Mouse (Mus musculus) neural tube, embryonic 11.5 days (tissue): ENCODE measurements around the gene Optn. TPM values are rescaled to one million over a fixed set of nuclear protein-coding genes. Genes with fewer than 3 reads are reported as not detected.

ENCODE experiments used
- ATAC-seq: fragments of 200-750 bp; cut with Nextera tagmentation; 2 replicates; pipeline ENCODE4 v1.8.0; 2017; ENCODE audit warnings: moderate number of reproducible peaks, mild to moderate bottlenecking, moderate TSS enrichment, moderate library complexity; ENCODE audit not compliant: insufficient read depth, low FRiP score, low TSS enrichment
- DNase-seq: peaks from one replicate; pipeline ENCODE4 v3.0.0-alpha.2; 2015; ENCODE audit warnings: low spot score
- H3K27ac ChIP-seq: fragments of 300-500 bp; sonication (generic); 2 replicates; pipeline ENCODE4 v1.5.1; 2014; ENCODE audit warnings: low read depth, mild to moderate bottlenecking, low read length
- H3K27me3 ChIP-seq: fragments of 300-500 bp; sonication (generic); 2 replicates; pipeline ENCODE4 v1.6.1; 2014; ENCODE audit warnings: mild to moderate bottlenecking, low read length, mixed read lengths; ENCODE audit not compliant: control insufficient read depth, insufficient read depth
- H3K36me3 ChIP-seq: fragments of 300-500 bp; sonication (generic); 2 replicates; pipeline ENCODE4 v1.6.1; 2014; ENCODE audit warnings: mild to moderate bottlenecking, low read length, moderate library complexity, mixed read lengths; ENCODE audit not compliant: control insufficient read depth, insufficient read depth
- H3K4me1 ChIP-seq: fragments of 300-500 bp; sonication (generic); 2 replicates; pipeline ENCODE4 v1.6.1; 2014; ENCODE audit warnings: low read length, mixed read lengths; ENCODE audit not compliant: control insufficient read depth, insufficient read depth
- H3K4me2 ChIP-seq: fragments of 300-500 bp; sonication (generic); 2 replicates; pipeline ENCODE4 v1.6.1; 2014; ENCODE audit warnings: low read depth, mild to moderate bottlenecking, moderate library complexity
- H3K4me3 ChIP-seq: fragments of 300-500 bp; sonication (generic); 2 replicates; pipeline ENCODE4 v1.5.1; 2014; ENCODE audit warnings: low read depth, low read length
- H3K9ac ChIP-seq: fragments of 300-500 bp; sonication (generic); 2 replicates; pipeline ENCODE4 v1.6.1; 2014; ENCODE audit warnings: mild to moderate bottlenecking, low read length
- H3K9me3 ChIP-seq: fragments of 300-500 bp; sonication (generic); 2 replicates; pipeline ENCODE4 v1.6.1; 2016; ENCODE audit warnings: low read length; ENCODE audit not compliant: control insufficient read depth
- WGBS: fragments of 180-500 bp; shearing (Covaris S2); extraction: QIAGEN DNeasy Blood & Tissue Kit; methylation state at CpG from one replicate; pipeline ENCODE4 v1.1.7; 2014; 5-methylcytosine and 5-hydroxymethylcytosine counted together
- polyA plus RNA-seq: library from polyadenylated mRNA; unstranded; fragments of >200 nt; fragmentation: Nextera tagmentation; extraction: Ambion mirVana; gene quantifications from 2 replicates; pipeline ENCODE4 v1.2.1, GENCODE M21; 2014

Gene Optn
- polyA plus RNA-seq, 1 experiment from 2014 or later = 5.7 TPM

DNA sequence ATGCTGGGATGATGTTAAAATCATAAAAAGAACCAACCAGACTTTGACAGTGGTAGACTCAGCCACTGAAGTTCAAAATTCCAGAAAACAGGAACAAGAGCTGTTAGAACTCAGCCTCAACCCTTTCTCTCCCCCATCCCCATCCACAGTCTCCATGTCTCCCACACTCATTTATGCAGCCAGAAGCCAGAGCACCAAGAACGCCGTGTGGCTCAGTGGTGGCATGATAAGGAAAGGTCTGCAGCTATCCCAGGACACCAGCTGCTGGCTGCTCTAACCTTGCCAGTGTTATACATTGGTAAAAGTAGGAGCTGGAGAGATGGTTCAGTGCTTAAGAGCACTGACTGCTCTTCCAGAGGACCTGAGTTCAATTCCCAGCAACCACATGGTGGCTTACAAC, 16.8 kb downstream of the Optn start:
- Histone ChIP-seq H3K27ac (no peak overlapping the region), H3K9ac (no peak overlapping the region), H3K4me1 (0 out of 2 replicates have a peak, but pooled peaks cover 2% of the 10 kb centered on the region), H3K4me2 (no peak overlapping the region), H3K27me3 (no peaks in the 10 kb centered on the region), H3K9me3 (no peaks in the 10 kb centered on the region), H3K4me3 (no peak overlapping the region), H3K36me3 (no peaks in the 10 kb centered on the region)
- 93% methylated on average over 2 of the region's 2 CpGs for WGBS
- ATAC-seq (no peak), DNase-seq (no peak)

DNA sequence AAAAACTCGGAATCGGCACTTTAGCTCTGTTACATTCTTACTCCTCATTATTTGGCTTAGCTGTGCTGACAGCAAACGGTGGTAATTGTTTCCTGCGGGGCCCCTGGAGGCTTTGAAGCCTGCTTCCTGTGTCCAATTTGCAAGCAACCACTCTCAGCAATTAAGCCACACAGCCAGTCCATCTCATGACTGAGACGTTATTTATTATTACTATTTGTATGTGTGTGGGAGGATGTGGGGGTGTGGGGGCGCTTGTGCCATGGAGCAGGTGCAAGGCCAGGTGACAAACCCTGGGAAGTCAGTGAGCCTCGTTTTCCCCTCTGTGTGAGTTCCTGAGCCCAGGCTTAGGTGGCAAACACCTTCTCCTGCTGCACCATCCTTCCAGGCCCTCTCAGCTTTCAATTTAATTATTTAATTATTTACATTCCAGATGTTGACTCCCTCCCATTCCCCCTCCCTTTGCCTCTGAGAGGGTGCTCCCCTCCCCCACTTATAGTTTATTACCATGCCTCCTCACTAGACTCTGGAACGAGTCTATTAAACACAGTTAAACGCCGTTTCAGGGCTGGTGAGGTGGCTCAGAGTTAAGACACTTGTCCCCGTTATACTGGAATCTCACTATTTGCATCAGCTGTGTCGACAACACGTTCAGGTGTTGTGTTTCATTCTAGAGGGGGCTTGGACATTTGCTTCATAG, 18.4 kb downstream of the Optn start:
- no peak for DNase-seq
- H3K9me3 ChIP-seq = no peaks in the 10 kb centered on the region
- H3K27ac ChIP-seq = no peak overlapping the region
- WGBS = 26% methylated on average over 13 of the region's 13 CpGs
- H3K4me2 ChIP-seq = no peak overlapping the region
- H3K4me3 ChIP-seq = no peak overlapping the region
- no peak for ATAC-seq
- H3K4me1 ChIP-seq = 0 out of 2 replicates have a peak, but pooled peaks cover 2% of the 10 kb centered on the region
- H3K9ac ChIP-seq = no peak overlapping the region
- H3K36me3 ChIP-seq = no peaks in the 10 kb centered on the region
- no peaks in the 10 kb centered on the region for H3K27me3 ChIP-seq

DNA sequence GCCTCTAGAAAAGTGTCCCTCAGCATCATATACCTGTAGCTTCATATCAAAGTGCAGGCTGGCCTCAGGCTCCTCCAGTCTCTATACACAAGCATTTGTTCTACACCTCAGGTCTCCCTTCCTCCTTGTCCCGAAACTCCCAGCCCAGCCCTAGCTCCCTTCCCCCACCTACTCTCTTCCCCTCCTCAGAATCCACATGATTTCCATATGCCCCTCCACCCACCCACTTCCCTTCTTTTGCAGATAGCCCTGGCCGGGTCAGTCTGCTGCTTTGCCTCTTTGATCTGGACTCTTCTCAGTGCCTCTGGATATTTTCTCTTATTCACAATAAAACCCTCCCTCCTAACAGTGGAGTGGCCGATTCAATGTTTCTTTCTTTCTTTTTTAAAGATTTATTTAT, 19.5 kb downstream of the Optn start:
- WGBS = 47% methylated on average over 3 of the region's 3 CpGs
- H3K27ac ChIP-seq = no peak overlapping the region
- 0 out of 2 replicates have a peak, but pooled peaks cover 2% of the 10 kb centered on the region for H3K4me1 ChIP-seq
- ATAC-seq (no peak), DNase-seq (no peak)
- H3K9ac ChIP-seq = no peak overlapping the region
- H3K4me2 ChIP-seq = no peak overlapping the region
- H3K27me3 ChIP-seq = no peaks in the 10 kb centered on the region
- H3K9me3 ChIP-seq = no peaks in the 10 kb centered on the region
- H3K36me3 ChIP-seq = no peaks in the 10 kb centered on the region
- H3K4me3 ChIP-seq = no peak overlapping the region

DNA sequence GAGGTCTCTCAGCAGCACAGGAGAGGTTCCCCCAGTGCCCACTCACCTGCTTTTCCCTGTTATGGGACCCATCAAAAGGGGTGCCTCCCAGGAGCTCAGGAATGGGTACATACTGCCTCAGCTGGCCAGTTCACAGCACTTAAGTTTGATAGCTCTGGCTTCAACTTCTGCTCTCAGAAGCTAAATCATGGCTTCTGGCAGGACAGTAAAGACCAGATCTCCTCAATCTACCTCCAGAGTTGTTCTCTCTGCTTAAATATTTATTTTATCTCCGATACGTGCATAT, 20.4 kb downstream of the Optn start:
- DNase-seq = no peak
- Histone ChIP-seq H3K4me2 (no peak overlapping the region), H3K27me3 (no peaks in the 10 kb centered on the region), H3K27ac (no peak overlapping the region), H3K9ac (no peak overlapping the region), H3K4me1 (0 out of 2 replicates have a peak, but pooled peaks cover 2% of the 10 kb centered on the region), H3K36me3 (no peaks in the 10 kb centered on the region), H3K4me3 (no peak overlapping the region), H3K9me3 (no peaks in the 10 kb centered on the region)
- WGBS = 88% methylated on average over 2 of the region's 2 CpGs
- ATAC-seq = no peak

DNA sequence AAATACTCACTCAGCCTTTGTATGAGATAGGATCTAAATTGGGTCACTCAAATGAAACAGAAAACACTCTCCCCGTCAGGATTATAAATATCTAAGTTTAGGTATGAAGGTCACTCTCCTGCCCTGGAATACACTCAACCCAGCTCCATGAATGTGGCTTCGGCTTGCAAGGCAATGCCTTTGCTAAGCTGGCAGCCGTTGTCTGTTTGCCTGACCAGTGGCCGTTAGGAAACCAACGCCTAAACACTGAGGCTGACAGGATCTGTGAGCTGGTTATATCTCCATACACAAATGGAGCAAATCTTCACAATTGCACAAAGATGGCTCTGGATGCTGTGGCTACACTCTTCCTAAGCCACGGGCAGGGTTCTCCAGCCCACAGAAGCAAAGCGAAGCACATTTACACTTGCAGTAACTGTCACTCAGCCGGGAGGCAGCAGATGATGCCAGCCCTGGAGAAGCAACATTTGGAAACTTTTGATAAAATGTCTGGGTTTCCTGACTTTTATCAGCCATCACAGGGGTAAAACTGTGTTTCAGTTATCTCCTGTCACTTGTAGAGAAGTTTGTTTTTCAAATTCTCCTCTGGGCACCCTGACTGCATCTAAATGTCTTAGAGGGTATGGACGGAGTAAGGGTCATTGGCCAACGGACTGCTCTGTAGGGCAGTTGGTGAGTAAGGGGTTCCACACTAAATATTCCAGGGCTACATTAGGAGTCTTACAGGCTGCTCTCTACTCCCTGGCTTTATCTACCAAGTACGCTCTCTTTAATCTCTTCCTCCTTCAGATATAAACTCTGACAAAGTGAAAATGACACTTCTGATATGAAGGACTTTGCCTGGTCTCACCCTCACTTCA, 21.0 kb downstream of the Optn start:
- Histone ChIP-seq H3K9ac (no peak overlapping the region), H3K4me1 (peaks cover 2% of the 10 kb centered on the region; the same call in 1 of the 2 replicates), H3K4me3 (no peak overlapping the region), H3K9me3 (no peaks in the 10 kb centered on the region), H3K27ac (no peak overlapping the region), H3K4me2 (no peak overlapping the region), H3K36me3 (no peaks in the 10 kb centered on the region), H3K27me3 (no peaks in the 10 kb centered on the region)
- DNase-seq (no peak), ATAC-seq (no peak)
- WGBS = 84% methylated on average over 11 of the region's 11 CpGs

DNA sequence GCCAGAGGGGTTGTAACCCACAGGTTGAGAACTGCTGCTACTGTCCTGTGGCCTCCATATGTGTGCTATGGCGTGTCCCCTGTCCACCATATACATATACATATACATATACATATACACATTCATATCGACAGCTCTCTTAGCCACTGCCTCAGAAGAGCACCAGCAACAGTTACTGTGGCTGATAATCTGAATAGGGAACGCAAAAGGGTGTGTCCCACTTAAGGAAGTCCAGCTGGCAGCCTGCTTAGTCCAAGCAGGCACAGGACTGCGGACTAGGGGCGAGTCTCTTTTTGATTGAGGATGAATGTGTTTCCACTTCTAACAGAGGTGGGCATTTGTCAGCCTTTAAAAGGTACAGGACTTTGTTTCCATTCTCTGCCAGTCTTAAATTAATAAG, 22.0 kb downstream of the Optn start:
- 94% methylated on average over 5 of the region's 5 CpGs for WGBS
- Histone ChIP-seq H3K9me3 (no peaks in the 10 kb centered on the region), H3K4me3 (no peak overlapping the region), H3K27me3 (no peaks in the 10 kb centered on the region), H3K4me1 (peaks cover 5% of the 10 kb centered on the region; the same call in 1 of the 2 replicates), H3K27ac (no peak overlapping the region), H3K9ac (no peak overlapping the region), H3K4me2 (no peak overlapping the region), H3K36me3 (no peaks in the 10 kb centered on the region)
- DNase-seq (no peak), ATAC-seq (no peak)

DNA sequence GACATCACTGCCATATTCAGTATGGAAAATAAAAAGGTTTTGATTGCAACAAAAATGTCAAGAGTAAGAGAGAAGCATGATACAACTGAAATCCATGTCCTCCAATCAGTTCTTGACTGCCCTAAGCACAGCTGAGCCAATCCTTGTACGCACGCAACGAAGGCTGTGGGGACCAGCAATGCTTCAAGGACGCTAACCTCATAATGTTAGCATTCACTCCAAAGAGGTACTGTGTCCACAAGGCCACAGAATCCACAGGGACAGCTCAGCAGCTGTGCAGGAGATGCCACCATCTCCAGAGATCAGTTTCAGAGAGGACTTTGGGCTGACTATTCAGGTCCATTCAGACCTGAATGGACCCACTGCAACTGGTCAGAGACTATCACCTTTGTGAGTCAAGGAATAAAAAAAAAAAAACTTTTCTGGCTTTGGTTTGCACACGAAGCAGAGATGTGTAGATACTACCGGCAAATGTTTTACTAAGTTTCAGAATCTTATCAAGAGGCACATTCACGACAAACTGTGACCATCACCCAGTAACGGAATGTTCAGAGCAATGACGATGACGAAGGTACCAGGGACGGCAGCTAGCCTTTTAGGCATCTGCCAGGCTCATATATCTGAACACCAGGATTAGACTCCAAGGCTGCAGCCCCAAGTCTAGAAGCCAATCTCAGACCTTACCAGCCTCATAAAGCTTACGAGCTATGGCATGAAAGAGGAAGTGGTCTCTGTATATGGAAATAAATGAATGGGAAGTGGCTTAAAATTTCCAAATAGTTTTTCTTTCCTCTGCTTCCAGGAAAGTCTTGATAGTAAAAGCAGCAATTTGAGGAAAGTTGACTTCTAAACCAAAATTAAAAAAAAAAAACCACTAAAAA, 23.3 kb downstream of the Optn start:
- Histone ChIP-seq H3K36me3 (no peaks in the 10 kb centered on the region), H3K4me1 (peaks cover 5% of the 10 kb centered on the region; the same call in 1 of the 2 replicates), H3K27ac (no peak overlapping the region), H3K27me3 (no peaks in the 10 kb centered on the region), H3K9me3 (no peaks in the 10 kb centered on the region), H3K9ac (no peak overlapping the region), H3K4me3 (no peak overlapping the region), H3K4me2 (no peak overlapping the region)
- DNase-seq = no peak
- WGBS = 92% methylated on average over 12 of the region's 12 CpGs
- no peak for ATAC-seq

DNA sequence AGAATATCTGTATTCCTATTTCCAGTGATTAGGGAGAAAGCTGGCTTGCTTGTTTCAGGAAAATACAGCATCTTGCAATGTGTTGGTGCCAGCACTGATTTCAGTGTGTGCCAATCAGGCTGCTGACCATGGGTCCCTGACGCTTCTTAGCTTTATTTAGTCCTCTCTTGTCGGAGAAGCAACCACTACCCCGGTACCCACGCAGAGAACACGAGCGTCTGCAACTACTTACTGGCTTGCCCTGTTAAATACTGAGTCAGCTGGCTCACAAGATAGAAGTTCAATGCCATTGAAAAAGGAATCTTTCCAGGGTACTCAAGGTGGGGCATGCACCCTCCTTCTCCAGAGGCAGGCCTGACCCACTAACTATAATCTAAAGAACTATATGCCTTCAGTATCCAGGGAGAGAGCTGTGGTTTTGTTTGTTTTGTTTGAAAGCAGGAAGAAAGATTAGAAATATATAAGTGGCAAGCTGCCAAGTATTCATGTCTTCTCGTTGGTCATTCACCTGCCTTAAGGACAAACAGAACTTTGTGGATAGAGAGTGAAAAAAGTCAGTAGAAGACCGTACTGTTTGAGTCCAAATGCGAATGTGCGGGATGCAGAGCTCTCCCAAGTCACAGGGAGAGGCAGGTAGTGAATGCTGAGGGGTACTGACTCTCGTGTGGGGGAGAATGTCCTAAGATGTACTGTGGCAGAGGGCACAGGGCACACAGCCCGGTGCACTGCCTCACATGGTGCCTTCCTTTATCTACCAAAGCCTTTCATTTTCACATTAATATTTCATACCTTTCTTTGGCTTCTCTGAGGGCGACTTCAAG, 24.3 kb downstream of the Optn start:
- DNase-seq (no peak), ATAC-seq (no peak)
- H3K27ac ChIP-seq = no peak overlapping the region
- H3K4me1 ChIP-seq = peaks cover 2% of the 10 kb centered on the region; the same call in 1 of the 2 replicates
- no peak overlapping the region for H3K4me3 ChIP-seq
- WGBS = 86% methylated on average over 13 of the region's 13 CpGs
- no peaks in the 10 kb centered on the region for H3K27me3 ChIP-seq
- no peak overlapping the region for H3K9ac ChIP-seq
- H3K36me3 ChIP-seq = no peaks in the 10 kb centered on the region
- no peak overlapping the region for H3K4me2 ChIP-seq
- H3K9me3 ChIP-seq = no peaks in the 10 kb centered on the region
